Mouse (Mus musculus) adrenal gland, postnatal 36 days (tissue): ENCODE measurements around the gene Gjd3. TPM values are rescaled to one million over a fixed set of nuclear protein-coding genes. Genes with fewer than 3 reads are reported as not detected.
A peak's percentile ranks its signal among the peaks of the same experiment; 100 is the strongest.
"Not testable (repeated sequence)": the region's sequence is repeated elsewhere in the genome, so short reads cannot be mapped to it uniquely, and the experiment has no call there.

Source experiments
- DNase-seq, 2 experiments: peaks; one replicate each; pipeline ENCODE4 v3.0.0; 2021; ENCODE audit warnings: mixed read lengths in 1 of 2
- total RNA-seq, 2 experiments: library from RNA; stranded (reverse); gene quantifications; 2 replicates each; pipeline ENCODE4 v1.2.3; 2021

Gene Gjd3
- total RNA-seq, 2 experiments from 2014 or later: not detected

DNA sequence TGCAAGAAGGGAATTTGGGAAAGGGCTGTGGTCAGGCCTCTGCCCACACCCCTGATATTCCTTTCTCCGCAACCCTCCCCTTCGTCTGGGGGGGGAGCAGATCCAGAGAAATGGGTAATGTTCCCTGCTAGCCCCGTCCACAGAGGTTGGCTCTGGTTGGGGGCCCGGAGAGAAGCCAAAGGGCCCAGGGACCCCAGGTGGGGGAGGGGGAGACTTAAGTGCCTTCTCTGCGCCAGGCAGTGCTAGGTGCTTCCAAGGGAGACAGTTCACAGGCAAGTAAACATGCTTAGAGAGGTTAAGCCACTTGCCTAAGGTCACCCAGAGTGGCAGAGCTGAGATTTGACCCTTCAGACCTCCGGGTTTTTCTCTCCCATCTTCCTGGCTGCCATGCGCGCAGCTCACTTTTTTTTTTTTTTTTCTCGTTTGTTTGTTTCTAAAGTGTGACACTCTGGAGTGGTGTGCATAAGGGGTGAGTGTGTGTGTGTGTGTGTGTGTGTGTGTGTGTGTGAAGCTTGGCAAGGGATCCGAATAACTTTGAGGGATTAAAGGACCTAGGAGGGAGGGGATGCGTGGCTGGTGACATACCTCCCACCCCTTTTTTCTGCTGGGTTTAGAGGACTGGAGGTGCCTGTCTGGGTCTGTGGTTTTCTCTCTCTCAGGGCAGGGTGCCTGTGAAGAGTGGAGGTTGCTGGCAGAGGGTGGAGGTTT, 37.8 kb downstream of the Gjd3 start:
- DNase-seq: no peak

DNA sequence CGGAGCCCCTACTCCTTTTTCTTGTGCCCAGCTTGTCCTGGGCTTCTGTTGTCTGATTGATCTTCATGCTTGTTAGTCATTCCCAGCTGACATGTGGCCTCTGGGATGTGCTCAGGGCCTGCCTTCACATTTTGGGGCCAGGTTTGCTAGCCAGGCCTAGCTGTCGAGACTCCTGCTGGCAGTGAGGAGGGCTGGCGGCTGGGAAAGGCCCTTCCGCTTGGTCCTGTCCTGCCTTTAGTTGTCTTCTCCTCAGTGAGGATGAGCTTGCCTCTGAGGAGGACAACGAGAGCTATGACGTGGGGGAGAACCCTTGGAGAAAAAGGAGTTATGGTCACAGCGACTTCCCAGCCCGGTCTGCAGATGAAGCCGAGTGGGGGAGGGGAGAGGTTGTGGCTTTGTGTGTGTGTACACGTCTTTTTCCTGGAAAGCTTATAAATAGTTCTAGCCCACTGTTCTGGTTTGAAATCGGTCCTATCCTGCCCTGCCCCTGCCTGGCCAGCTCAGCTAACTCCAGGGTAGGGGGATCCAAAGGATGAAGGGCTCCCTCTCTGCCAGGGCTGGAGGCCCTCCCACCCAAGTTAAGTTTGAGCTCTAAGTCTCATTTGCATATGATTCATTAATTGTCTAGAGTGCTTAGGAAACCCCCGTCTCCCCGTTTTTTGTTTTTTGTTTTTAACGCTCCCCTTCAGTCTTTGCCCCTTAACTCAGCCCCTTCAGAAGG, 38.9 kb downstream of the Gjd3 start:
- no peak for DNase-seq

DNA sequence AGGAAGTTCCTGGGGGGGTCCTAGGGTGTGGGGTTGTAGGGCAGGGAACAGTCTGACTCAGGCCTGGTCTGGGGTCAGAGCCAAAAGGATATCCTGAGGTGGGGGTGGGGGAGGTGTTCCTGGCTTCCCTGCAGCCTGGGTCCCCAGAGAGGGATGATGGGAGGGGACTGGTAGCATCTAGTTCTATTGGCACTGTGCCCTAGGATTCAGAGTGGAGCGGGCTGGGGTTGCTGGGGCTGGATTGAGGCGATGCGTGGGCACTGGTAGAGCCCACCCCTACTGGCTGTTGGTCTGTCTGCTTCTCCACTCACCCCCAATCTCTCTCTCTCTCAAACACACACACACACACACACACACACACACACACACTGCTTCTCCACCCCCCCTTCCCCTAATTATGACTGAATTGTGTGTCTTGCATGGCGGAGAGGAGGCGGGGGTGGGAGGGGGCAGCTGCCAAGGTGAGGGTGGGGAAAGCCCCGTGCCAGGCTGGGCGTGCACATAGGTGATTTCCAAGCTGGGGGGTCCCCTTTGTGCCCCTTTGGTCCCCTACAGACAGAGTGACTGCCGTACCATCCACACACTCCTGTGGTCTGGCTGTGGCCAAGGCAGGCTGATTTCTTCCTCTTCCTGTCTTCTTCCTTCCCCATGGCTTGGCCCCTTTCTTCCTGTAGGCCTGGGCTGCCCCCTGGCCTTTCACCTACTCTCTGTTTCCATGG, 39.7 kb downstream of the Gjd3 start:
- DNase-seq: peak; percentile 47 to 72

DNA sequence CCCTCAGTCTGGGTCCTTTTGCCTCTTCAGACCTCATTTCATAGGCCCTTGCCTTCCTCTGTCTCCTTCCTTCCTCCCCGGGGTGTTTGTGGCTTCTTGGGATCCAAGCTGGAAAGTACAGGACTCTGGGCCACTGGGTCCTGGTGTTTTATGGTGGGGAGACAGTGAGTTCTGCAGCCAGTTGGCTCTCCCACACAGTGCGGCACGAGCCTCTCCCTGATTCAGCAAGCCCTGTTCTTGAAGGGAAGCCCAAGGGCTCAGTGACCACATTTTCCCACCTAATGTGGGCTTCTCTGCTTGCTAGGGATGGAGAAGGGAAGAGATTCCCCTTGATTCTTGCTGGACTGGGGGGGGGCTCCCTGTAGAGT, 40.3 kb downstream of the Gjd3 start:
- DNase-seq: no peak

DNA sequence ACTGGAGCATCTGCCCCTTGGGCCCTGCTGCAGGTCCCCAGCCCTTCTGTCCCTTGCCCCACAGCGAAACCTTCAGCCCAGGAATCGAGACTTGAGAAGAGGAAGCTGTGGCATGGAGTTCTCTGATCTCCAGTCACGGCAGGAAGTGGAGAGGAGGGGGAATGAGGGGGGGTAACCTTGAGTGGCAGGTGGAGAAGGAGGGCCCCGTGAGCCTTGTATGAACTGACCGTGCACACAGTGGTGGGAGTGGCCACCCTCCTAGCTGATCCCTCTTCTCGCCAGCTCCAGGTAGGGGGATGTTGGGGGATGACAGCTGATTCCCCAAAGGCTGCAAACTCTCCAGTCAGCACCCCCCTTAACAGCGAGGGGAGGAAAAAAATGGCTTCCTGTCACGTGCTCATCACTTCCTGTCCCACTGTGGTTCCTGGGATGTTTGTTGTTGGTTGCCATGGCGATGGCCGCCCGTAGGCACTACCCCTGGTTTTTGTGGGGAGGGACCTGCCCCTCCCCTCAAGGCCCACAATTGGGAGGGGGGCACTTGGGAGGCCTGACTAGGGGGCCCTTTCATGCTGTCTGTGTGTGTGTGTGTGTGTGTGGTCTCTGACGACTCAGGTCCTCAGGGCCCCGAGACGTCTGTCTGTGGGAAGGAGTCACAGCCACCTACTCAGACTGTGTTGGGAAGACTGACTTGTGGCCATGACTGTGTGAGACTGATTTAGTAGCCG, 40.8 kb downstream of the Gjd3 start:
- DNase-seq: peak; percentile 80 to 88

DNA sequence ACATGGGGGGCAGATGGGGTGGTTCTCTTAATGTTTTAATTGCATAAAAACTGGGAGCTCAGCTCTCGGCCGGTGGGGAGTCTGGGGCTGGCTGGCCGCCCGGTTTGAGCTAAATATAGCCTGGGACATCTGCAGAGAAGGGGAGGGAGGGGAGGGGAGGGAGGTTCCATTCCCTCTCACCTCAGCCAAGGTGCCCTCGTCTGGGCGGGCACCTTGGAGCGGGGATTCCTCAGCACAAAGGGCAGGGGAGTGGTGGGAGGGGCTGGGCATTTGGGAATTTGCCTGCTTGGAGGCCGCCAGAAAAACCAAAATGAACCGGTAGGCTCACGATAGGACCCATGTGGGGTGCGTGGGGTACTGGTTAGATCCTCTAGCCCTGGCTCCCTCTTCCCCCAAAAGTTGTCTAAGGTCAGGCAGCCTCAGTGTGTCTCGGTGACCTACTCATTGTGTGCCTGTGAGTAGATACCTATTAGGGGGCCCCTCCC, 41.4 kb downstream of the Gjd3 start:
- peak; percentile 70 to 82 for DNase-seq

DNA sequence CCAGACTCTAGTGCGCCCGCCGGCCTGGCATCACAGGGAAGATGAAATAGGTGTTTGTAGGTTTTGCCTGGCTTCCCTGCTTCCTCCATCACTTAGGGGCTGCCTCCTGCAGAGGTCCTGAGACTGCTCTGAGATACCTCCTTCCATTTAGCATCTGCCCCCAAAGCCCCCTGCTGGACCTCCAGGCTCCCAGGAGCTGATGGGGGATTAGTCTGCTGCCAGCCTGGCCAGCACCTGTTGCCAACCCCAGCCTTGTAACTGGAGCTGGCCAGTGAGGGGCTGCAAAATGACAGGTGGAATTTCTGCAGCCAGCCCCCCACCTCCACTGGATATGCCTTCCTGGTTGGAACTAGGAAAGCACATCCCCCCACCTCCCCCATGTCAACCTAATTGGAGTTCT, 42.0 kb downstream of the Gjd3 start:
- no peak for DNase-seq

DNA sequence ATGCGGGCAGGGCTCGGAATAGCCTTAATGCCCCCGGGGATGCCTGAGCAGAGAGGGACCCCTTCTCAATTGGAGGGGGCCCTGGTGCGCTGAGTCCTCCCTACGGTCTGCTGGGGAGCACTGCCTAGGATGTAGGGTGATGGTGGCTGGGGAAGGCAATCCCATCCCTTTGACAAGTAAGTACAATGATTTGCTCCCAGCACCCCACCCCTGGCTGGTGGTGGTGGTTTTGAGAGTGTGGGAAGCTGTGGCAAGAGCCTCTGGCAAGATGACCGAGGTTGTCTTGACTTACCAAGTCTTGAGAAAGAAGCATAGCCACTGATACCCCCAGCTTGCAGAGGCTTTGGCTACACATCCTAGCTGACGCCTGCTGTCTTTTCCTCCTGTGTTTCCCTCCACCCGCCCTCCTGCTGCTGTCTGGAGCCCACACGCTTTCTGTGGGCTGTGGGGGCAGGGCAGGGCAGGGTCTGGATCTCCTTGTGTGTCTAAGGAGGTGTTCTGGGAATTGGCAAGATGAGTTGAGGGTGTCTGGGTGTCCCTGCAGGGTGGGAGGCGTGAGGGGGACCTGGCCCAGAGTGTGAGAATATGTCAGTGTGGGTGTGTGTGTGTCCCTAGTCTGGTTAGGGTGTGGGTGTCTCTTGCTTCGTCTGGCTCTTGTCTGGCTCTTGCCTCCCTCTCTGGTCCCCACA, 42.7 kb downstream of the Gjd3 start:
- DNase-seq: no peak

DNA sequence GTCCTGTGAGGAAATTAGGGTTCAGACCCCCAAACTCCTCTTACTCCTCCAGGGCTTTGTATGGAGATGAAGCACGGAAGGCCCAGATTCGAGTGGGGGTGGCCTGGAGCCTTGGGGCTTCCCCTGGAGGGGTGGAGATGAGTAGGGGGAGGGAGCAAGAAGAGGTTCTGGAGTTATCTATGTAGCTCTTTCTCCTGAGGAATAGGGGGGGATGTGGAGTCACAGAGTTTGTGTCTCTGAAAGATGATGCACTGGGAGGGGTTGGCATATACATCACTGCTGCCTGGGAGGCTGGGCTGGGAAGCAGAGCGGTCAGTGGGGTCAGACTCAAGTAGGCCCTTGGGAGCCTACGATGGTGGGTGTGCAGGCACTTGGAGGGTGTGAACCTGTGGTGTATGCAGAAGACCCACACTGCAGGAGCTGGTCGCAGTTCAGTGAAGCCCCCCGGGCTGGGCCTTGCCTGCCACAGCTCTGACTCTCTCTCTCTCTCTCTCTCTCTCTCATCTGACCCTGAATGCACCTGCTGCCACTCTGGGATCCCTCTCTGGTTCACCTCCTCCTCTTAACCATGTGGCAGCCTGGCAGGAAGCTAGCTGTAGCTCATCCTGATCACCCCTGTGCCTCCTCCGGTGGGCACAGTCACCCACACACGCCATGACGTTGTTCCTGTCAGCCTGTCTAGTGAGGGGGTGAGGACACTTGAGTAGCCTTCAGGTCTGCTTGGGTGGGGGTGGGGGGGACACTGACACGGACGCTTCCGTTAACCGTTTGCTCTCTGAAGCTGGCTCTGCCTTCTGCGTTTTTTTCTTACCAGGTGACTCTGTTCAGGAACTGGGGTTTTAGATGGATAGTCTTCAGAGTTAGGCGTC, 43.5 kb downstream of the Gjd3 start:
- no peak for DNase-seq

DNA sequence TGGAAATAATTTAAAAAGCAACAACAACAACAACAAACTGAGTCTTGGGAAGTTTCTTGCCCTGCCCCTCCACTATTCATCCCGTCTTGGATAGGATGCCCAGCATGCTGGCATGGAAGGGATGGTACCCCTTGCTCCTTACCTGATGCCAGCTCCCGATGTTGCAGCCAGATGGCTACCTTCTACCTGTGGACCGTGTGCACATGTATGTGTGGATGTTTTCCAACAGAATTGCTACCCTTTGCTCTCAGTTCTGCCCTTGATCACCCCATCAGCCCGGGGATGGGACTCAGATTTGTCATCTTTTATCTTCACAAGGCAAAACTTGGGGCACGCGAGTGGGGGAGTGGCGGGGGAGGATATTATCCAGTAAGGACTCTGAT, 44.1 kb downstream of the Gjd3 start:
- no peak for DNase-seq

DNA sequence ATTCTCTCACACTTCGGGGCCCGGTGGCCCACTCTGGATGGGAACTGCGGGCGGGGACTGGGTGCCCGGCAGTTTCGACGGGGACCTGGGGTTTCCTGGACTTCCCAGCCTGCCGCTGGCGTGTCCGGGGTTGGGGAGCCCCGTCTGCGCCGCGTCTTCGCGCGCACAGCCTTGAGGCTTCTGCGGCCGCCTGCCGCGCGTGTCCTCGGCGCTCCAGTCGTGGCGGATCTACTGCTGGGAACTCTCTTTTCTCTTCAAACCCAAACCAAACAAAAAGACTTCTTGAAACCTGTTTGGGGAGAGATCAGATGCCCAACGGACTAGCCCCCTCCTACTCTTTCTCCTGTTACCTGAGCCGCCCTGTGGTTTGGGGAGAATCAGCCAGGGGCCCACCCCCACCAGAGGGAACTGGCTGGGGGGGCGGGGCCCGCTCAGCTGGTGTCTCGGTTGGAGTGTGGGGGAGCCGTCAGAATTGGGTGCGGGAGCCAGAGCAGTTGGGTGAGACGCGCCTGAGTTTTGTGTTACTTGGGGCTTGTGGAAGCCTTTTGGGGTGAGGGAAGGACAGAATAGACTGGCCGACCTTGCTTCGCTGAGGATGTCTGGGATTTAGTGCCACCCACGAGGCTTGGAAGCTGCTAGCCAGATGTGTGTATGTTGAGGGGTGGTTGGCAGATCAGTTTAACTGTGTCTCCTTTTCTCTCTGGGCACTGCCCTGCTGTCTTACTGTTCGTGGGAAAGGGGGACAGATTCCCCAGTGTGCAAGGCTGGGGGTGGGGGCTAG, 44.7 kb downstream of the Gjd3 start:
- DNase-seq: peak; percentile 58 to 85

DNA sequence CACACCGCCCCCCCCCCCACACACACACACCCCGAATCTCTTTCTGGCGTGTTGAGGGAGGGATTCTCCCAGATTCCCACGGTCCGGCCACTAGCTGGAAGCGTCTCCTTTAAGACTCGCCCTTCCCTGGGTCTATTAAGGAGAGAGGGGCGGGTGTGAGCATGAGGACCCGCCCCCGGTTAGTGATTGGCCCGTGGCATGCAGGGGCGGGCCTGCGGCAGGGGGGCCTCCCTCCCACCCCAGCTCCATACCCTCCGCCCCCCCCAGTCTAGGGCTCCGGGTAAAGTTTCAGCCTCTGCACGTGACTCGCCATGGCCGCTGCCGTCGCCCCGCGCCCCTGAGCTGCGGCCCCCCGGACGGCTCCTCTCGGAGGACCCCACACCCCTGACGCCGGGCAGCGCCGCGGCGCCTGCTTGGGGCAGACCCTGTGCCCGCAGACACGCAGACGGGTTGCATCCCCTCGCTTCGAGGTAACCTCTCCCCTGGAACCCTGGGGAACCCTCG, 45.4 kb downstream of the Gjd3 start:
- DNase-seq: peak; percentile 93 to 97

DNA sequence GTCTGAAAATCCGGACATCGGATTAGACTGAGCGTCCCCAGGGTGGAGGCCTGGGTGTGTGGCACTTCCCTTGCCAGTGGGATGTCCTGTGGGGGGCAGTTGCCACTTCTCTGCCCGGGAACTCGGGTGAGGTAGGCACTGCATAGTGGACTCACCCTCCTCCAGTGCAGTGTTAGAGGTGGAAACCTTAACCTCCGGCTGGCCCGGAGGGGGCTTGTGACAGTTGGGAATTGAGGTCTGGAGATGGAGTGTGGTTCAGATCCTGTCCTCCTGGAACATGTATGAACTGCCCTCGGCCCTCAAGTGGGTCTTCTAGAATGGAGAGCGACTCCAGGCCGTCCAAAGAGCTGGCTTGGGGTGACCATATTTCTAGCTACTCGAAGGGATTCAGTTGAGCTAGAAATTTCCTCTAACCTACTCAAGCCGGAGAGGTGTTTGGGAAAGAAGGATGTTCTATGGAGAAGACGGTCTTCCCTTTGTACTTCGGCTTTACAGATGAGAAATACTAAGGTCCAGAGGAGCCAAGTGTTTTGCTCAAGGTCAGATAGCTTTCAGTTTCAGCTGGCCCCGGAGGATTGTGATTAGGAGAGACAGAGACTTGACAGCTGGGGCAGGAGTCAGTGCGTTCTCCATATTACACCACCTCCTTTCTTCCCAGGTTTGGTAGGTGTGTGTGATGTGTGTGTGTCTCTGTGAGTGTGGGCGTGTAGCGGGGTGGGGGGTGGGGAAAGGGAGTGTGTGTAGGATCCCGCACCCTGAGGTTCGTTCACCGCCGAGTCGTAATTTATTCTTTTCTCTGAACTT, 46.0 kb downstream of the Gjd3 start:
- peak in 1 of 2 experiments; percentile 42 for DNase-seq

DNA sequence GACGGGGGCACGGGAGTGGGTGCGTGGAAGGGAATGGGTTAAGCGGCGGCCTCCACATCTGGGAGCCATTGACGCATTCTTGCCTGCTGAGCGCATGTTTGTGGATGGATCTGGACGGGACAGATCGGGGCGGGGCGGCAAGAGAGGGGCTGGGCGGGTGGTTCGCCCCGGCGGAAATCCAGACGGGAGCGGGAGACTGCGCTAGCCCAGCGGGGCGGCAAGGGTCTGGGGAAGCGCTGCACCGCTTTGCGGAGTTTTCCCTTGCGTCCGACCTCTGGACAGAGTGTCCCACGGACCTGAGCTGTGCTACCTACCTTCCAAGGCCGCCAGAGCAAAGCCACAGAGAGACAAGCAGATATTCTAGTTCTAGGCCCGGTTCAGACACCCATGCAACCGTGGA, 46.6 kb downstream of the Gjd3 start:
- DNase-seq: peak; percentile 83 to 90

DNA sequence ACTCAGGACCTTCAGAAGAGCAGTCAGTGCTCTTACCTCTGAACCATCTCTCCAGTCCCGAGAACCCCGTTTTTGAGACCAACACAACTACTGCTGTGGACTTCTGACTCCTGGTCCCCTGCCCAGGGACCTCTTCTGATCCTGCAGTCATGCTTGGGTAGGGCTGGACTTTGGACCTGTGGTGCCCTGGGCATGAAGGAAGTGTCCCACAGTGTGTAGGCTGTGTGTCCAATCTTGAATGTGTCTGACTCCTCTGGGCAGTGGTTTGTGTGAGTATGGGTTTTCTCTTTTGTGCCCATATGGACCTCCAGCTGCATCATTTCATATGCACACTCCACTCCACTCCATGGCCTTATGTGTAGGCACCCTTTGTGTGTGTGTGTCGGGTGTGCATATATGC, 47.7 kb downstream of the Gjd3 start:
- no peak for DNase-seq

DNA sequence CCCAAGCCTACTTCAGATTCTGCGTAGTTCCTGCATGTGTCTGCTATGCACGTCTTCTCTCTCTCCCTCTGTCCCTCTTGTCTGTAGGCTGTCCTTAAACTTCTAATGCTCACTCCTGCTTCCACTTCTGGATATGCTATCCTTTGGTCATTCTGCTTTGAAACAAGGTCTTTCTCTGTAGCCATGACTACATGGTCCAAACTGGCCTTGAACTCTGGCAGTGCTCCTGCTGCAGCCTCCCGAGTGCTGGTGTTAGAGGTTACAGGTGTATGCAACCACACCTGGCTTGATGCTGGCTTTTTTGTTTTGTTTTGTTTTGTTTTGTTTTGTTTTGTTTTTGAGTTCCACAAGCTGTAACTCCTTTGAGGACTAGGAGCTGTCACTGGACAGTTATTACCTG, 48.4 kb downstream of the Gjd3 start:
- no peak for DNase-seq

DNA sequence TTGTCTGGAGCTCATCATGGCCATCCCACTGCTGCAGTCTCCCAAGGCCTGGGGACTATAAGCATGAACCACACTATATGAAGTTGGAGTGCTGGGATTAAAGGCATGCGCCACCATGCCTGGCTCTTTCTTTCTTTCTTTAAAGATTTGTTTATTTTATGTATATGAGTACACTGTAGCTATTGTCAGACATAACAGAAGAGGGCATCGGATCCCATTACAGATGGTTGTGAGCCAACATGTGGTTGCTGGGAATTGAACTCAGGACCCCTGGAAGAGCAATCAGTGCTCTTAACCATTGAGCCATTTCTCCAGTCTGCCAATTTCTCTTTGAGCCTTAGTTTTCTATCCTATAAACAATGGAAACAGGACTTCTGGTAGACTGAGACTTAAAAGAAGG, 49.0 kb downstream of the Gjd3 start:
- not testable (repeated sequence) for DNase-seq

DNA sequence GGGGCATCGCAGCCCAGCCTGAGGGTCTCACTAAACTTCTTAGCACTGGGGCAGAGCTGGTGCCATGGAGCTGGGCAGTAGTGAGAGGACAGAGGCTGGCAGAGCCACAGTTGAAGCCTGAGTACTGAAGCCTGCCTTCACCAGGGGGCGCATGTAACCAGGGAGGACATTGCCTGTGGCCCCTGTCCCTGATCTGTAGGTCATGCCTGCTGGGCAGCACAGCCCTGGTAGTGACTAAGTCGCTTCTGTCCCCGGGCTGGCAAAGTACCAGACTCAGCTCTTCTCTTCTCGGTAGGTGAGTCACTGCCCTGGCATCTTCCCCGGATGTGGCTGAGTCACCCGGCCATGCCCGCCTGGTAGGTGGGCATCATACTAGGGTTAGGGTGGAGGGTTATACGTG, 49.7 kb downstream of the Gjd3 start:
- peak; percentile 96 to 99 for DNase-seq
